Mouse (Mus musculus) spleen, adult 2 months (tissue): ENCODE results near the gene Cdk13.

ENCODE experiments used
- CTCF ChIP-seq: fragments of 200-500 bp; IDR thresholded peaks from 2 replicates; pipeline ENCODE4 v1.5.1; 2011; ENCODE audit warnings: mild to moderate bottlenecking, inconsistent platforms; ENCODE audit not compliant: insufficient read depth, insufficient read length, insufficient replicate concordance; ENCODE audit errors: extremely low read depth
- POLR2A ChIP-seq: fragments of 200-500 bp; IDR thresholded peaks from 2 replicates; pipeline ENCODE4 v1.6.1; 2011; ENCODE audit warnings: low read depth, low read length, inconsistent platforms

DNA sequence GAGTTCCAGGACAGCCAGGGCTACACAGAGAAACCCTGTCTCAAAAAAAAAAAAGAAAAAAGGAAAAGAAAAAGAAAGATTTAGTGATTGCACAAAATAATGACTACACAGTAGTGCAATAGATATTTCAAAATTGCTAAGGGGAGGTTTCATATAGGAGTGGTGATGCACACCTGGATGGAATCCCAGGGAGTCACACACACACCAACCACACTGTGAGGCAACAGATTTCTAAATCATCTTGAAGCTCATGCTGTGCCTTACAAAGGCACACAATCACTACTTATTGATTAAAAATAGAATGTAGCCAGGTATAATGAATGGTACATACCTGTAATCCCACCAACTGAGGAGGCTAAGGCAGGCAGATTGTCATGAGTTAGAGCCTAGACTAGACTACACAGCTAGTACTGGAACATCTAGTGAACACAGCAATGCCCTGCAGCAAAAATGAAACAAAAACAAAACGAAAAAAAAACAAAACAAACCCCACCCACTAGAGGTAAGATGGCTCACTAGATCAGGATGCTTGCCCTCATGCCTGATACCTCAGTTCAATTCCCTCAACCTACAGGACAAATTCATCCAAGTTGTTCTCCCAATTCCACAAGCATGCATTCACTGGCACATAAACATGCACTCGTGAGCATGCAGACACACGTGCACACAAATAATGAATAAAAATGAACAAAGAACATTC, 9.0 kb downstream of the Cdk13 start:
- TF ChIP-seq CTCF (no peak), POLR2A (no peak)
